Mouse (Mus musculus) lung, embryonic 15.5 days (tissue): ENCODE data around the gene Nodal. TPM values are rescaled to one million over a fixed set of nuclear protein-coding genes. Genes with fewer than 3 reads are reported as not detected.

Experiments
- ATAC-seq: fragments of 200-750 bp; cut with Nextera tagmentation; 2 replicates; pipeline ENCODE4 v1.8.0; 2017; ENCODE audit warnings: moderate number of reproducible peaks, borderline replicate concordance; ENCODE audit not compliant: low FRiP score, low TSS enrichment; ENCODE audit errors: extremely low read depth
- H3K27ac ChIP-seq: fragments of 300-500 bp; sonication (generic); 2 replicates; pipeline ENCODE4 v1.5.1; 2015; ENCODE audit warnings: moderate library complexity, mild to moderate bottlenecking, inconsistent platforms
- H3K27me3 ChIP-seq: fragments of 300-500 bp; sonication (generic); 2 replicates; pipeline ENCODE4 v1.6.1; 2015; ENCODE audit warnings: inconsistent platforms
- H3K36me3 ChIP-seq: fragments of 300-500 bp; sonication (generic); 2 replicates; pipeline ENCODE4 v1.6.1; 2015; ENCODE audit warnings: inconsistent platforms
- H3K4me1 ChIP-seq: fragments of 300-500 bp; sonication (generic); 2 replicates; pipeline ENCODE4 v1.6.1; 2015; ENCODE audit warnings: inconsistent platforms
- H3K4me2 ChIP-seq: fragments of 300-500 bp; sonication (generic); 2 replicates; pipeline ENCODE4 v1.6.1; 2015; ENCODE audit warnings: inconsistent platforms, mild to moderate bottlenecking, moderate library complexity
- H3K4me3 ChIP-seq: fragments of 300-500 bp; sonication (generic); 2 replicates; pipeline ENCODE4 v1.5.1; 2015; ENCODE audit warnings: mild to moderate bottlenecking, inconsistent platforms
- H3K9ac ChIP-seq: fragments of 300-500 bp; sonication (generic); 2 replicates; pipeline ENCODE4 v1.6.1; 2015; ENCODE audit warnings: inconsistent platforms
- H3K9me3 ChIP-seq: fragments of 300-500 bp; sonication (generic); 2 replicates; pipeline ENCODE4 v1.6.1; 2016; ENCODE audit warnings: inconsistent platforms
- WGBS: fragments of 180-500 bp; shearing (Covaris S2); methylation state at CpG from one replicate; pipeline ENCODE4 v1.1.7; 2015; 5-methylcytosine and 5-hydroxymethylcytosine counted together
- polyA plus RNA-seq: library from polyadenylated mRNA; unstranded; fragments of >200 nt; fragmentation: Nextera tagmentation; extraction: Ambion mirVana; gene quantifications from 2 replicates; pipeline ENCODE4 v1.2.1, GENCODE M21; 2015

Gene Nodal
- polyA plus RNA-seq, 1 experiment from 2014 or later, result 0.09 TPM

DNA sequence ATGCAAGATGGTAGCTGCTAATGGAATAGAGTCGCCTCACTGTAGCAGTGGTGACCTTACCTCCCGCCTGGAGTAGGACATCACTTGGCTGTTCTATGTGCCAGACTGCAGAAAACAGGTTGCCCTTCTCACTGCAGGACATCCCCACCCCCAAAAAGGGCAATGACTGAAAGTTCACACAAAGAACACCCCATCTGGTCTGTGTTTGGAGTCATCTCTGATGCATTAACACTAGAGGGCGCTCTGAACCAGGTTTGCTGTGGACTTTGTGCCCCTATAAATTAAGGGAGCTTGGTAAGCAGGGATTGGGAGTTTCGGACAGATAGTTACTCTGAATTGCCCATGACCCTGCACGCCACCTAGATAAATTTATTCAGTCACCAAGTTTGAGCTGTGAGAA is 49.1 kb downstream of the Nodal start:
- H3K4me2 ChIP-seq, result no peak overlapping the region
- H3K4me1 ChIP-seq, result no peaks in the 10 kb centered on the region
- 19% methylated on average over 5 of the region's 5 CpGs for WGBS
- no peaks in the 10 kb centered on the region for H3K9me3 ChIP-seq
- no peaks in the 10 kb centered on the region for H3K36me3 ChIP-seq
- H3K9ac ChIP-seq, result no peak overlapping the region
- H3K27ac ChIP-seq, result no peak overlapping the region
- no peak for ATAC-seq
- H3K27me3 ChIP-seq, result no peaks in the 10 kb centered on the region; the same call in 1 of the 2 replicates
- no peak overlapping the region for H3K4me3 ChIP-seq

GRCm38 (mm10) chr10:61468900-61469299 is 51.1 kb downstream of the Nodal start:
- 56% methylated on average over 7 of the region's 7 CpGs for WGBS
- H3K4me2 ChIP-seq, result no peak overlapping the region
- no peaks in the 10 kb centered on the region for H3K4me1 ChIP-seq
- ATAC-seq, result no peak
- no peaks in the 10 kb centered on the region for H3K9me3 ChIP-seq
- H3K9ac ChIP-seq, result no peak overlapping the region
- no peaks in the 10 kb centered on the region for H3K36me3 ChIP-seq
- no peak overlapping the region for H3K4me3 ChIP-seq
- no peaks in the 10 kb centered on the region; the same call in 1 of the 2 replicates for H3K27me3 ChIP-seq
- H3K27ac ChIP-seq, result no peak overlapping the region

GRCm38 (mm10) chr10:61473640-61474039 is 55.9 kb downstream of the Nodal start:
- H3K36me3 ChIP-seq, result no peaks in the 10 kb centered on the region
- no peak overlapping the region for H3K4me2 ChIP-seq
- H3K27me3 ChIP-seq, result no peaks in the 10 kb centered on the region
- peaks cover 14% of the 10 kb centered on the region for H3K4me1 ChIP-seq
- WGBS, result 54% methylated on average over 3 of the region's 3 CpGs
- no peak overlapping the region for H3K4me3 ChIP-seq
- no peak overlapping the region for H3K9ac ChIP-seq
- ATAC-seq, result no peak
- H3K9me3 ChIP-seq, result no peaks in the 10 kb centered on the region
- H3K27ac ChIP-seq, result no peak overlapping the region

- Histone ChIP-seq H3K4me1 (peaks cover 14% of the 10 kb centered on the region), H3K9ac (no peak overlapping the region), H3K36me3 (no peaks in the 10 kb centered on the region), H3K27ac (no peak overlapping the region), H3K4me3 (no peak overlapping the region), H3K9me3 (no peaks in the 10 kb centered on the region), H3K27me3 (no peaks in the 10 kb centered on the region), H3K4me2 (no peak overlapping the region)
- WGBS, result 68% methylated on average over 1 of the region's 1 CpGs
- ATAC-seq, result no peak
Measured at GRCm38 (mm10) chr10:61474344-61474743, 56.6 kb downstream of the Nodal start.

Other genes starting within 250 kb of the Nodal start
- gene Tbata, start 246.0 kb upstream of the Nodal start, polyA plus RNA-seq, result 5.7 and 17.0 TPM in 2 replicates
- 1.6 and 1.9 TPM in 2 replicates for gene Adamts14, start 144.5 kb upstream of the Nodal start, polyA plus RNA-seq
- gene Prf1, start 120.1 kb upstream of the Nodal start, polyA plus RNA-seq, result 0.18 TPM in 1 of 2 replicates, not detected in the other
- 47.5 and 48.1 TPM in 2 replicates for gene Pald1, start 34.4 kb upstream of the Nodal start, polyA plus RNA-seq
- 69.3 and 71.4 TPM in 2 replicates for gene Eif4ebp2, start 34.7 kb downstream of the Nodal start, polyA plus RNA-seq
- gene Lrrc20, start 57.8 kb downstream of the Nodal start, polyA plus RNA-seq, result 7.9 and 8.2 TPM in 2 replicates
- 0.06 TPM in 1 of 2 replicates, not detected in the other for gene Npffr1, start 177.5 kb downstream of the Nodal start, polyA plus RNA-seq
- 171 and 188 TPM in 2 replicates for gene Ppa1, start 230.6 kb downstream of the Nodal start, polyA plus RNA-seq